Mouse (Mus musculus) thymus, postnatal 0 days (tissue): Measurements from ENCODE around the gene Chadl. TPM values are rescaled to one million over a fixed set of nuclear protein-coding genes. Genes with fewer than 3 reads are reported as not detected.
"Not testable (repeated sequence)": the region's sequence is repeated elsewhere in the genome, so short reads cannot be mapped to it uniquely, and the experiment has no call there.

Source experiments
- DNase-seq: peaks from one replicate; pipeline ENCODE4 v3.0.0-alpha.2; 2015; ENCODE audit warnings: low spot score
- polyA plus RNA-seq: library from polyadenylated mRNA; unstranded; fragments of >200 nt; fragmentation: Nextera tagmentation; extraction: Ambion mirVana; gene quantifications from 2 replicates; pipeline ENCODE4 v1.2.1, GENCODE M21; 2015

The Chadl gene
- polyA plus RNA-seq, 1 experiment from 2014 or later: 0.31 TPM

GRCm38 (mm10) chr15:81701350-81701749, 4.3 kb upstream of the Chadl start:
- DNase-seq: not testable (repeated sequence)

GRCm38 (mm10) chr15:81700601-81701000, 3.5 kb upstream of the Chadl start:
- no peak for DNase-seq

- DNase-seq: no peak
These were observed 3.1 kb upstream of the Chadl start for GRCm38 (mm10) chr15:81700161-81700560.

DNA sequence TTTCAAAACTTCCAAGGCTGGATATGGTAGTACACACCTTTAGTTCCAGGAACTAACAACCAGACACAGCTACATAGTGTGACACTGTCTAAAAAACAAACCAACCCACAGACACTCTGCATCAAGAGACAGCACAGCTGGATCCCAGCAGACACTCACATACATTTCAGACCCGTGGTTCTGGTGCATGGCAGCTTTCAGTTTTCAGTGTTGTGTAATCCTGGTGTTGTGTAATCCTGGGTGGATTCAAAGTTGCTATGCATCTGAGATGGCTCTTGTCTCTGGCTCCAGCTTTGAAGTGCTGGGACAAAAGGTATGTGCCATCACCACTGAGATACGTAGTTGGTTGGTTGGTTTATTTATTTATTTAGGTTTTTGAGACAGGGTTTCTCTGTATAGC, 1.4 kb upstream of the Chadl start:
- no peak for DNase-seq

DNA sequence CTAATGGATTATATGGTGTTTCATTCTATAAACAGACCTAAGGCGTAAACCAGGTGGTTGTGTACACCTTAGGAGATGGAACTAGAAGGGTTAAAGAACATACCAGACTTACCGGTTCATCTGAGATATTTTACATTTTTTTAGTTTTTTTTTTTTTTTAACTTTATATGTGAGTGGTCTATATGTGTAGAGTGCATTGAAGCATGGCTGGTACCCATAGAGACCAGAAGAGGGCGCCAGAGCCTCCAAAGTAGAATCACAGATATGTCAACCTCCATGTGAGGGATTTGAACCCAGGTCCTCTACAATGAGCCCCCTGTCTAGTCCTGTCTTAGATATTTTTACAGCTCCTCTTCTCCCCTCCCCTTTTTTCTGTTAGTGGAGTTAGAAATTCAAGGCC, 760 bp upstream of the Chadl start:
- peak; percentile 63 for DNase-seq

GRCm38 (mm10) chr15:81694891-81695290, 2.2 kb downstream of the Chadl start:
- no peak for DNase-seq

GRCm38 (mm10) chr15:81693967-81694881, 2.9 kb downstream of the Chadl start:
- DNase-seq: peak; percentile 69

GRCm38 (mm10) chr15:81693366-81693966, 3.6 kb downstream of the Chadl start:
- no peak for DNase-seq

DNA sequence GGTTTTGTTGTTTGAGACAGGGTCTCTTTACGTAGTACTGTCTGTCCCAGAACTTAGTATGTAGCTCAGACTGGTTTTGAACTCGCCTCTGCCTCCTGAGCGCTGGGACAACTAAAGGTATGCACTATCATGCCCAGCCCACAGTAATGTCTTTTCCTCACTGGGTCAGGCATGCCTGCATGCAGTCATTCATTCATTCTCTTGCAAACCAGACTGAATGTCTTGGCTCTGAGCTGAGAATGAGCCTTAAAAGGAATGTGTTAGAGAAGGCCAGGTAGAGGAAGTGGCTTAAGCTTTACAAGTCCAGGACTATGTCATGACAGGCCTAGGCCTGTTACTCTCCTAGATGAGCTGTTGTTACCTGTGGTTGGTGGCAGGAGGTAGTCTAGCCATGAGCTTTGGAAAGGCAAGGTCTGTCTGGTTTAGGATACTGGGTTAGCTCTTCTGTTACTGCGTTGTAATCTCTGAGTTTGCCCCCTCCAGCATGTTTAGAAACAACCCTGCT, 16.7 kb downstream of the Chadl start:
- no peak for DNase-seq

GRCm38 (mm10) chr15:81676637-81677036, 20.4 kb downstream of the Chadl start:
- DNase-seq: no peak

DNA sequence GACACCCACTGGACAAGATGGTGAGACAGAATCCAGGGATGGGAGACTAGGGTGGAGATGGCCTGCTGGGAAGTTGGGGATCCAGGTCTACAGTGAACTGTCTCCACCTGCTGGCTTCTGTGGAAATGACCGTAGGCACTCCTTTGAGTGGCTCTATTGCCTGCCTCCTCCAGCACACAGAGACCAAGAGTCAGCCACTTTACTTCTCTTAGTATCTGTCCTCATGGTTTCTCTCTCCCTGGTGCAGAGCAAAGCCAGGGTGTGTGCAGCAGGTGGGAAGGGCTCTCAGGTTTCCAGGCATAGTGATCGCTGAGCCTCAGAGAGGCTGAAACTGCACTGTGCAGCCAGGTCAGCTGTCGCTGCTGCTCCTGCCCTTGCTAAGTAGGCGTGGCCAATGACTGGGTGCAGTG, 26.9 kb downstream of the Chadl start:
- peak; percentile 30 for DNase-seq

GRCm38 (mm10) chr15:81666957-81667356, 30.1 kb downstream of the Chadl start:
- DNase-seq: peak; percentile 13

GRCm38 (mm10) chr15:81663697-81664561, 33.2 kb downstream of the Chadl start, which contains the start of gene L3mbtl2:
Gene L3mbtl2 (plus strand): TSS chr15:81663889.
- peak; percentile 95 for DNase-seq

GRCm38 (mm10) chr15:81663281-81663680, 33.8 kb downstream of the Chadl start:
- no peak for DNase-seq

GRCm38 (mm10) chr15:81661701-81662100, 35.4 kb downstream of the Chadl start:
- no peak for DNase-seq

DNA sequence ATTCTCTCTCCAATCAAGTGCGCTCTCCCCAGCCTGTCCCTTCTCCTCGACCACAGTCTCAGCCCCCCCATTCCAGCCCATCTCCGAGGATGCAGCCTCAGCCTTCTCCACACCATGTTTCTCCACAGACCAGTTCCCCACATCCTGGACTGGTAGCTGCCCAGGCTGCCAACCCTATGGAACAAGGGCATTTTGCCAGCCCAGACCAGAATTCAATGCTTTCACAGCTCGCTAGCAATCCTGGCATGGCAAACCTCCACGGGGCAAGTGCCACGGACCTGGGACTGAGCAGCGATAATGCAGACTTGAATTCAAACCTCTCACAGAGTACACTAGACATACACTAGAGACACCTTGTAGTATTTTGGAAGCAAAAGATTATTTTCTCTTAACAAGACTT, 46.5 kb downstream of the Chadl start:
- no peak for DNase-seq

DNA sequence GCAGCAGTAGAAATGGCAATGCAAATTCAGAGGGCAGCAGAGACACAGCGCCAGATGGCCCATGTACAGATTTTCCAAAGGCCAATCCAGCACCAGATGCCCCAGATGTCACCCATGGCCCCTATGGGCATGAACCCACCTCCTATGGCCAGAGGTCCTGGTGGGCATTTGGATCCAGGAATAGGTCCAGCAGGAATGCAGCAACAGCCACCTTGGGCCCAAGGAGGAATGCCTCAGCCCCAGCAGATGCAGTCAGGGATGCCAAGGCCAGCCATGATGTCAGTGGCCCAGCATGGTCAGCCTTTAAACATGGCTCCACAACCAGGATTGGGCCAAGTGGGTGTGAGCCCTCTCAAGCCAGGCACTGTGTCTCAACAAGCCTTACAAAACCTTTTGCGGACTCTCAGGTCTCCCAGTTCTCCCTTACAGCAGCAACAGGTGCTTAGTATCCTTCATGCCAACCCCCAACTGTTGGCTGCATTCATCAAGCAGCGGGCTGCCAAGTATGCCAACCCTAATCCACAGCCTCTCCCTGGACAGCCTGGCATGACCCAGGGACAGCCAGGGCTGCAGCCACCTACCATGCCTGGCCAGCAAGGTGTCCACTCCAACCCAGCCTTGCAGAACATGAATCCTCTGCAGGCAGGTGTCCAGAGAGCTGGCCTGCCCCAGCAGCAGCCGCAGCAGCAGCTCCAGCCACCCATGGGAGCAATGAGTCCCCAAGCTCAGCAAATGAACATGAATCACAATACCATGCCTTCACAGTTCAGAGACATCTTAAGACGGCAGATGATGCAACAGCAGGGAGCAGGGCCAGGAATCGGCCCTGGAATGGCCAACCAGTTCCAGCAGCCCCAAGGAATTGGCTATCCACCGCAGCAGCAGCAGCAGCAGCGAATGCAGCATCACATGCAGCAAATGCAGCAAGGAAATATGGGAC, 47.3 kb downstream of the Chadl start:
- no peak for DNase-seq
